Mouse (Mus musculus) frontal cortex, postnatal 36 days (tissue): ENCODE measurements around the gene Ccl25.
A peak's percentile ranks its signal among the peaks of the same experiment; 100 is the strongest.
"Not testable (repeated sequence)": the region's sequence is repeated elsewhere in the genome, so short reads cannot be mapped to it uniquely, and the experiment has no call there.

ENCODE experiments used
- DNase-seq, 2 experiments: peaks; one replicate each; pipeline ENCODE4 v3.0.0; 2022; ENCODE audit warnings: low spot score in 2 of 2

Gene Ccl25

DNA sequence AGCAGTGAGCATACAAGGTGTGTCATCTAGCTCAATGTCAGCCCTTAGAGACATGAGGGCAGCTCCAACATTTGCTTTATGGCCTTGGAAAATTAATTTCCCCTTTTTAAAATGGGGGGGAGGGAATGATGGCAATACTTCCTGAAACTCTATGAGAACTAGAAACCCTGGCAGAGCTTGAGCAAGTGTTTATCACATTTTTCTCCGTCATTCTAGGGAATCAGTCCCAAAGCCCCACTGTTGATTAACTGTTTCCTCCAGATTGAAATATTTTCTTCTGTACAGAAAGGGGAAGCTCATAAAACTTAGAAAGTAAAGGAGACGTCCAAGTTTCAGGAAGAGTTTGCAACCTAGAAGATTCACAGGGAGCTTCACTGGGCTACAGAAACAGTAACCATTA lies 10.7 kb downstream of the Ccl25 start:
- DNase-seq = no peak

DNA sequence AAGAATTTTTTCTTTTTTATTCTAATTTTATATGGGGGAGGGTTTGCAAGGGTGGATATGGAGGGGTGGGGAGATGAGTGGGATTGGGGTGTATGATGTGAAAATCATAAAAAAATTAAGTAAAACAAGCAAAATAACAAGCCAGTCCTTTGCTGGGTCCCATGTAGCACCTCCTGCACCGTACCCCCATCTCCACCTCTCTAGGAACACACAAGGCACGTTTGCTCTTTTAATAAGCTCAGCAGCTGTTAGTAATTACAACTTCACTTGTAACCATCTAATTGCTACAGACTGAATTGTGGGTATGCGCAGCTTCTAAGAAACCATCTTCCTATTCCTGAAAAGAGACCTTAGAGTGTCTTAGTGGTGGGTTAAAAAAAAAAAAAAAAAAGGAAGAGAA lies 15.2 kb downstream of the Ccl25 start:
- no peak for DNase-seq

DNA sequence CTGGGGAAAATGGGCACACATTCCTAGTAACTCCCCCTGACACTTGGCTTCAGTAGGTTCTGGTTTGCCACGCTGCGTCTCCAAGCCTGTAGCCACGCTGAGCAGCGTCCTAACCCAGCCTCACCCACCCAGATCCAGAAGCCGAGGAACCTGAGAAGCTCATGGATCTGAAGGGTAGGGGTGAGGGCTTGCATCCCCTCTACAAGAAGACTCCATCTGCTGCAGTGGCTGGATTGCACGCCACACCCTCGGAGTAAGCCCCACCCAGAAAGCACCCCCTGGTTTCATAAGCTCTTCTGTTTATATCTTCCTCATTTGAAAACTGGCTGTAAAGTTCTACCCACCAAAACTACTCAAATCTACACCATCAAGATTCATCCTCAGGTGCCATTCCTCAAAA lies 22.7 kb downstream of the Ccl25 start:
- DNase-seq = no peak

DNA sequence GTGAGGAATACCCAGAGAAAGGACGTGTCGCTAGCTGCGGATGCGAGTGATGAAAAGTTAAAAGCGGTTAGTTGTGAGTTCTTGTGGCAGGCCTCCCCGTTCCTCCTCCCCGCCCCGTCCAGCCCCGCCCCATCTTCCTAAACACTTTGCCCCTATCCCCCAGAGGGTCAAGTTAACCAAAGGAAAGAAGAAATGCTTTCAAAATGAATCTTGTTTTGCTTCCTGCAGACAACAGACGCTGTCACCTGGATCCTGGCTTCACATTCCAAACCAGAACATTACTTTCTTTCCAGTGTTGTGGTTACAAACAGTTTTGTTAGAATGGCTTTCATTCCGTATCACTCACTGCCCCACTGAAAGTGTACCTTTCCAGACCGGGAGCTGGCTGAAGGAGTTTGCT lies 23.3 kb downstream of the Ccl25 start:
- DNase-seq = no peak

DNA sequence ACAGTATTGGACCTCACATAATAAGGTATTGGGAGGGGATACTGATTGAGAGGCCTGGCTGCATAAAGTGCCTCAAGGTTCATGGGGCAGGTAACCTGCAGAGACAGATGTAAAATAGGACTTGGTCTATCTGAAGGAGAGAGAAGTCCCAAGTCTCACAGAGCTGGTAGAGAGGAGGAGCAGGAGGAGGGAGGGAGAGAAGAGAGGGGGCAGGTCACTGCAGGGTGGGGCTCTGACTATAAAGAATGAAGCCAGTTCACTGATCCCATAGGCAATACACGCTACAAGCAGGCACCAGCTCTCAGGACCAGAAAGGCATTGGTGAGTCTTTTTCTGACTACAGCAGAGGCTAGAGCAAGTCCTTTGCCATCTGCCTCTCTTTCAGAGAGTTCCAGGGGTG lies 24.3 kb downstream of the Ccl25 start:
- DNase-seq = no peak

DNA sequence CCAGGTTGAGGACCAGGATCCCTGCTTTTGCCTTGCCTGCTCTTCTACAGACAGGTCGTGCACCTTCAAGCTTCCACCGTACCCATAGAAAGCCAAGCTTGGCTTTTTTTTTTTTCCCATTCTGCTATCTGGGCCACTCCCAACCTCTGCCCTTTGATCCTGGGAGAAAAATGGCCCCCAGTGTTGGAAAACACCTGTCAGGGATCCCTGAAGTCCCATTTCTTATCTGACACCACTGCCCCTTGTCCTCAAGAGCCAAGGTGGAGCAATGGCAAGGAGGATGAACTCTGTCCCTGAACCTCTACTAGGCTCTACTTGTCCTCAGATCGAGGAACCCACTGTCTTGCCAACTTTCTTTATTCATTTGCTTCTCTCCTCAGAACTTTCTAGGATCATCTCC lies 25.6 kb downstream of the Ccl25 start:
- no peak for DNase-seq

DNA sequence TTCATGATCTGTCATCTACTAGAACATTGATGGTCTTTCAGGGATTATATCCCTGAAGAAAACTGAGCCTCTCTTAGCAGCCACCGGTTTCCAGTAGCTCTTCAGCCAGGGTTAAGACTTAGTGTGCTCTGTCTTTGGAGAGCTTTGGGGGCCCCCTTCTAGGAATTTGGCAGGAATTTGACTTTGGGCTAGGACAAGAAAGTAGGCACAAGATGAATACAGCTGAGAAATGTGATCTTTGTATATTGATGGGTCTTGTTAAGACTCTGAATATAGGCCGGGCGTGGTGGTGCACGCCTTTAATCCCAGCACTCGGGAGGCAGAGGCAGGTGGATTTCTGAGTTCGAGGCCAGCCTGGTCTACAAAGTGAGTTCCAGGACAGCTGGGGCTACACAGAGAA lies 27.6 kb downstream of the Ccl25 start:
- not testable (repeated sequence) for DNase-seq

DNA sequence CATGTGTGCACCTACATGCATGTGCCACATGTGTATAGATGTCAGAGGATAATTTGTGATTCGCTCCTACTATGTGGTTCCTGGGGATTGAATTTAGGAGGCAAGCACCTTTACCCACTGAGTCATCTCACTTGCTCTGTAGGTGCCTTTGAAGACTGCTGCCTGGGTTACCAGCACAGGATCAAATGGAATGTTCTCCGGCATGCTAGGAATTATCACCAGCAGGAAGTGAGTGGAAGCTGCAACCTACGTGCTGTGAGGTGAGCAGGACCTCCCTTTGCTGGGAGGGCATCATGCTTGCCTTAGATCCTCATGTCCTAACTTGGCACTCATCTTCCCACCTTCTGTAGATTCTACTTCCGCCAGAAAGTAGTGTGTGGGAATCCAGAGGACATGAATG lies 28.7 kb downstream of the Ccl25 start:
- DNase-seq = no peak

DNA sequence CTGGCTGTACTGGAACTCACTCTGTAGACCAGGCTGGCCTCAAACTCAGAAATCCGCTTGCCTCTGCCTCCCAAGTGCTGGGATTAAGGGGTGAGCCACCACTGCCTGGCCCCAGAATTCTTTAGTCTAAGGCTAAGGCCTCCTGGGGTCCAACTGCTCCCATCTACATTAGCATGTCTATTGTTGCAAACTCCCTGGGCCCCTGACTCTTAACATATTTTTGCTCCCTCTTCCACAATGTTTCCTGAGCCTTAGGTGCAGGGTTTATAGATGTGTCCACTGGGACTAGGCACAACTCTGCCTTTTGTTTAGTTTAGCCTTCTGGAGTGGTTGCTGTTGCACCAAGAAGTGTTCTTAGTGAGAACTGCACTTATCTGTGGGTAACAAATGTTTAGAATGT lies 29.5 kb downstream of the Ccl25 start:
- no peak for DNase-seq

DNA sequence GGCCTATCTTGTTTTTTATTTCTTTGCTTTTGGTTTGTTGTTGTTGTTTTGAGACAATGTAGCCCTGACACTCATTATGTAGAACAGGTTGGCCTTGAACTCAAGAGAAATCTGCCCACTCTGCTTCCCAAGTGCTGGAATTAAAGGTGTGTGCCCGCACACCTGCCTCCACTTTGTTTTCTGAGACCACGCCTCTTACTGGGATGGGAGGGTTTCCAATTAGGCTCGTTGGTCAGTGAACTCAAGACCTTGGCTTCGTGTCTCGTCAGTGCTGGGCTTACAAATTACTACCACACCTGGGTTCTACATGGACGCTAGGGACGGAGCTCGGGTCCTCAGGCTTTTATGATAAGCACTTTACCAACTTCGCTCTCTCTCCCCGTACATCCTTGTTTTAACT lies 30.4 kb downstream of the Ccl25 start:
- no peak for DNase-seq

DNA sequence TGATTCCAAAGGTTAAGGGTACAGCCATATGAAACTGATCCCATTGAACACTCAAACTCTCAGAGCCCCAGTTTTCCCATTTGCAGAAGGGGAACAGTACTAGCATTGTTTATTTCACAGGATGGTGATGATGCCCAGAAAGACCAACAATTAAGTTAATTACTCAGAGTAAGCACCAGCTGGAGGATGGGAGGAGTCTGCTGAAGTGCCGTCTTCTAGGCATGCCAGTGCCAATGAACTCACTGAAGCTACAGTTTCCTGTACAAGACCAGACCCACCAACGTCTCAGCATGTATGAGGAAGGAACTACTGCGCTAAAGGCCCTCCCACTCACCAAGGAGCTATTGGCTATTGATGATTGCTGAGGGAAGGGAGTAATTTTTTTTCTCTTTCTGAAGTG lies 34.4 kb downstream of the Ccl25 start:
- DNase-seq = no peak

DNA sequence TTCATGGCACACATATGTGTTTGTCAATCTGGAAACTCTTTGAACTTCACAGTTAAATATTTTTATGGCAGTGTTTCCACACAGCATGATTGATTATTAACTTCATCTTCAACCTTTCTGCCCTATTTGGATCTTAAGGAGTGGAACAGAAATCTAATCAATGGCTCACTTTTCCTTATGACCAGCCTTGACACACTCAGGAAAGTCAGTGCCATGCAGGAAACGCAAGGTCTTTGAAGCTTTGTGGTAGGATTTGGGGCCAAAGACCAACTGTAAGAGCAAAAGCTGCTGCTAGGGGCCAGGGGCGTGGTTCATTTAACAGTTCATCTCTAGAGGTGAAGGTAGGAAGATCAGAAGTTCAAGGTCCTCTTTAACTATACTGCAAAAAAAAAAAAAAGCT lies 35.9 kb downstream of the Ccl25 start:
- no peak for DNase-seq

DNA sequence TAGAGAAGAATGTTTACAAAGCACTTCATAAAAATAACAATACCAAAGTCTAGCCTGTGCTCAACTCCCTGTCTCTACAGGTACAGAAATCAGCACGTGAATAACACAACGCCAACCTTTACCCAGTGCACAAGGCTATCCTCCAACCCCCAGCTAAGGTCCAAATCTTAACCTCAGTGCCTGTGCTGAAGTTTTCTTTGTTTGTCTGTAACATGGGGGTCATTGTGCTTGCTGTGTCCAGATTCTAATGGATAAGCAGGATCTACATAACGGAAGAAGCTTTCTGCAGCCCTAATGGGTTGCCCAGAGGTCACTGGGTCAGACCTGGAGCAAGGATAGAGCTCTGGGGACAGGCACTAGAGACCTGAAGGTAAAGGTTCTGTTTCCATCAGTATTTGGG lies 41.2 kb downstream of the Ccl25 start:
- no peak for DNase-seq

DNA sequence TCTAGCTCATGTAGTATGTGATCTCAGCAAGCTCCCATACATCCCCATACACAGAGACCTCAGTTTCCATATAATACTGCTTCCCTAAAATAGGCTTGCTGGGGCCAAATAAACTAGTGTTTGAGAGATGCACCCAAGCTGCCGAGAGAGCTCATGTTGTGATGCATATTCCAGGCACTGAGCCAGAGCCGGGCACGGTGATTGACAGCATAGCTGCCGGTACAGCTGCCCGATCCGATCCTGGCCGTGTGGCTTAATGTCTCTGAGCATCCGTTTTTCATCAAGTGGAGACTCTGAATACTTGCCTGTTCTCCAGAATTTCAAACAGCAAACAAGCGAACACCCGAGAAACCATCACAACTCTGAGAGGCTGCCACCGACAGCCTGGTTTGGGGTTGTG lies 42.8 kb downstream of the Ccl25 start:
- peak; percentile 30 to 42 for DNase-seq

DNA sequence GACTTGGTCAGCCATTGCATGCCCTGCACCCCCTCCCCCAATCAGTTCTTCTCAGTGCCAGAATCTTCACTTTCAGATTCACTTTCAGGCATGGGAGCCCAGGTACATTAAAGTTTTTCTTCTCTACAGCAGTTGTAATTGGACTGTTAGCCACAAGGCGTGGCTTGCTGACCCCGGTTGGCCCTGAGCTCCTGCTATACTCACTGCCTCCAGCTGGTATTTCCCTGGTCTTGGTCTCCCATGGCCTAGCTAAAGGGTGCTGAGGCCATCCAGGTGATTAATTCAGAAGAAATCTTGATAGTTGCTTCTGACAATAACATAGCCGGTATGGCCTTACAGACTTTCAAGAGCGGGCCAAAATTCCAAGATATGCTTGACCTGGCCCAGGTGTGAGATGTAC lies 43.5 kb downstream of the Ccl25 start:
- no peak for DNase-seq

DNA sequence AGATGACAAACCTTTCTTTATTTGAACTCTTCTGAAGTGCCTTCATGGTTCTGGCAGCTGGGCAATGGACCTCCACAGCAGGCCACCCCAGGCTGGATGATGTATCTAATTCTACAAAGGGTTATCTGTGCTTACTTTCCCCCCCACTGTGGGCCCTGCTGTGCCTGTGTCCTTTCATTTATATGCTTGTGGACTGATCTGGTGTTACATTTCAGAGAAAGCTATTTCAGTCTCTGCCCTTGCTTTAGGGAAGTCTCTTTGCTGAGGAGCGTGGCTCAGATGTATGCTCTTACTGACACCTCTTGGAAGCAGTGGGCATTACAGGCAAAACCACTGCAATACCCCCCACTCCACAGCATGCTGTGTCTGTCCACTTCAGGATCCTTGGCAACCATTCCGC lies 45.1 kb downstream of the Ccl25 start:
- DNase-seq = peak; percentile 7 to 26

DNA sequence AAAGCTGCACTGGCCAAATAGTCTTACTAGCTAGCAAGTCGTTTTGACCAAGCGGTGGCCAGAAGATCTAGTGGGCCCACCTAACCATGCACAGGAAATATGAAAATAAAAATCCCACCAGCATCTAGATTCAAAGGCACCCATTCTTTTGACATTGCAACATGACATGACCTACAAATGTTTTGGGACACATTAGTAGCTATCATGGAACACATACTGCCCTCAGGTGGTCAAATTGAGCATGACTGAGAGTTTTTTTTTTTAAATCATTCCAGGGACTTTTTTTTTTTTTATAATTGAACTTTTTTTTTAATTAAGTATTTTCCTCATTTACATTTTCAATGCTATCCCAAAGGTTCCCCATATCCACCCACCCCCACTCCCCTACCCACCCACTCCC lies 47.6 kb downstream of the Ccl25 start:
- no peak for DNase-seq

DNA sequence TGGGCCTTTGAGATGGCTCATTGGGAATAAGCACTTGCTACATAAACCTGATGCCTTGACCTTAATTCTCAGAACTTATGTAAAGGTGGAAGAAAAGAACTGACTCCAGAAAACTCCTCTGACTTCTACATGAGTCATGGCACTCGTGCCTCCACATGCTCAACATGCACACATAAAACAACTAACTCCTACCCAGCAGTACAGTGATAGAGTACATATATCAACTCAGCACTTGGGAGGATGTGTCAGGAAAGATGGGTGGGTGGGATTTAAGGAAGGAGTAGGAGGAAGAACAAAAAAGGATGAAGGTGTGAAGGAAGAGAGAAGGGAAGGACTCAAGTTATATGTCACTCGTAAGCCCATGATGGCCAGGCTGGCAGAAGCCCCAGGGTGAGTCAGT lies 76.4 kb downstream of the Ccl25 start:
- DNase-seq = peak; percentile 11 to 21

DNA sequence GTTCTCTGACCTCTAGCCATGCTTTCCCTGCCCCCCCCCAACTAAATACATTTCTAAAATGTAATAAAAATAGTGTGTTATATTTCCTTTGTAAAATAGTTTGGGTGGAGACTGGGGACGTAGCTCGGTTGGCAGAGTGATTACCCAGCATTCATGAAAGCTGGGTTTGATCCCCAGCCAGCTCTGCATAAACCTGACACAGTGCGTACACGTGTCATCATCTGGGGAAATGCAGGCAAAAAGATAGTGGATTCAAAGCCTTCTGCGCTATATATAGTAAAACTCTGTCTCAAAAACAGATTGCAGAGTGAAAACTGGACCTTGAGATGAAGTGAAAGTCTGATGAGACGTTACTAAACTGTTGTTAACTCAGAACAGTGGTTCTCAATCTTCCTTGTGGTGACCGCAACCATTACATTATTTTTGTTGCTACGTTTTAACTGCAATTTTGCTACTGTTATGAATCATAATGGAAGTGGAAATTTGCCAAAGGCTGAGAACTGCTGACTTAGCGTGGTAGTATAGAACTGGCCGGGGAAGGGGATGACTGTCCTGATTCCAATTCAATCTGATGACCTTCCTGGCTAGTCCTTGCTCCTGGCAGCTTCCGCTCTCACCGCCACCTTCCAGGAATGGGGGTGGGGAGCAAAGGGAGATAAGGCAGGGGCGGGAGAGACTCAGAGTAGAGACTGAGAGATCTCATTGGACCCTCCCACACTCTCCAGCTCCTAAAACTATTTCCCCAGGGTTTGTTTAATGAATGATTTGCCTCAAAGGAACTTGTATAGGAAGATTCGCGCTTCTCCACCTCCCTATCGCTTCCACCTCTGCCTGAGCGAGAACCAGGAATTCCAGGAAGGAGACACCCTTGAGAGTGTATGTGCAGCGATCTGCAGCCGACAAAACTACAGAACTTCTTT lies 79.2 kb downstream of the Ccl25 start:
- no peak for DNase-seq

DNA sequence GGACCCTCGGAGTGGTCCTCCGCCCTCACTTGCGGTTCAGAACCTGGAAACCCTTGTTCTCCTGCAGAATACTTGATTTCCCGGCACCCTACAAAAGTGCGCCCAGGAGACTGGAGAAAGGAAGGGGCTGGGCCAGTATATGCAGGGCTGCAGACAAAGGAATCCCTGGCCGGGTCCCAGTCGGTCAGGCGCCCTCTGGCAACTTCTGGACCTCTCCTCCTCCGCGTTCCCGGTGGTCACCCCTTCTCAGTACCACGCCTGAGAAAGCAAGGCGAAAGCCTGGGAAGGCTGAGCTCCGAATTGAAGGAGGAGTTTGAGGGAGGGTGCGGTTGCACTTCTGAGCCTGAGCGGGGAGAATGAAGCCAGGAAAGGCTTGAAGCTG lies 79.9 kb downstream of the Ccl25 start:
- DNase-seq = no peak

DNA sequence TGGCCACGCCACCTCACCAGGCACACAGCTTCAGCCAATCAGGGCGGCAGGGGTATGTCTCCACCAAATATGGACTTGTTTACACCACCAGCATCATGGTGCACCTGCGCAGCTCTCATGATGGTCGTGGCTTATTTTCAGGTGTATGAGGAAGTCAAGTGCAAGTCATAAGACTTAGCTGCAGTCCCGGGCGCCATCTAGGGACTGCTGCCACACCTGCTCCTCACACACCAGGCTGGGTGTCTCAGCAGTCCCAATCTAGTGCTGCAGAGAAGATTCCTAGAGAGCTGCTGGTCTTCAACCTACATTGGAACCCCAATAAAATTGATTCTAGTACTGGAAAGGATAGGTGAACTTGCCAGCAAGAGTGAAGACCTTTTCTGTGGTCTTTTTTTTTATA lies 83.4 kb downstream of the Ccl25 start:
- not testable (repeated sequence) for DNase-seq
